Mouse (Mus musculus): Measurements from ENCODE around the gene Nav1. TPM values are rescaled to one million over a fixed set of nuclear protein-coding genes. Genes with fewer than 3 reads are reported as not detected.

Nav1 gene
- total RNA-seq, 2 experiments from 2014 or later, result 6.2 to 44.1 TPM

GRCm38 (mm10) chr1:135553615-135554014 is 53.5 kb downstream of the Nav1 start:
- ATAC-seq (ENCODE audit: poor library complexity, severe bottlenecking), result no peak

- ATAC-seq (ENCODE audit: poor library complexity, severe bottlenecking), result no peak
These were observed 53.9 kb downstream of the Nav1 start for GRCm38 (mm10) chr1:135553154-135553553.

- ATAC-seq (ENCODE audit: poor library complexity, severe bottlenecking), result no peak
These were observed 56.2 kb downstream of the Nav1 start for GRCm38 (mm10) chr1:135550886-135551285.

GRCm38 (mm10) chr1:135548750-135549149 is 58.3 kb downstream of the Nav1 start:
- ATAC-seq (ENCODE audit: poor library complexity, severe bottlenecking), result no peak

- ATAC-seq (ENCODE audit: poor library complexity, severe bottlenecking), result no peak
These were observed 61.0 kb downstream of the Nav1 start for GRCm38 (mm10) chr1:135546099-135546498.

GRCm38 (mm10) chr1:135544504-135545146 is 62.5 kb downstream of the Nav1 start:
- peak; percentile 91 for ATAC-seq (ENCODE audit: poor library complexity, severe bottlenecking)

GRCm38 (mm10) chr1:135542841-135543810 is 64.0 kb downstream of the Nav1 start:
- no peak for ATAC-seq (ENCODE audit: poor library complexity, severe bottlenecking)

GRCm38 (mm10) chr1:135542080-135542479 is 65.0 kb downstream of the Nav1 start:
- no peak for ATAC-seq (ENCODE audit: poor library complexity, severe bottlenecking)

- peak; percentile 75 for ATAC-seq (ENCODE audit: poor library complexity, severe bottlenecking)
These were observed 66.8 kb downstream of the Nav1 start for GRCm38 (mm10) chr1:135540270-135540669.

- ATAC-seq (ENCODE audit: poor library complexity, severe bottlenecking), result no peak
These were observed 68.4 kb downstream of the Nav1 start for GRCm38 (mm10) chr1:135538441-135539265.

GRCm38 (mm10) chr1:135536822-135537221 is 70.3 kb downstream of the Nav1 start:
- ATAC-seq (ENCODE audit: poor library complexity, severe bottlenecking), result no peak

- ATAC-seq (ENCODE audit: poor library complexity, severe bottlenecking), result no peak
These were observed 70.8 kb downstream of the Nav1 start for GRCm38 (mm10) chr1:135536326-135536725.

- ATAC-seq (ENCODE audit: poor library complexity, severe bottlenecking), result peak; percentile 17
These were observed 71.8 kb downstream of the Nav1 start for GRCm38 (mm10) chr1:135535256-135535655.

- peak; percentile 71 for ATAC-seq (ENCODE audit: poor library complexity, severe bottlenecking)
These were observed 72.3 kb downstream of the Nav1 start for GRCm38 (mm10) chr1:135534782-135535181.

- ATAC-seq (ENCODE audit: poor library complexity, severe bottlenecking), result no peak
These were observed 73.0 kb downstream of the Nav1 start for GRCm38 (mm10) chr1:135534070-135534469.

GRCm38 (mm10) chr1:135532383-135532782 is 74.7 kb downstream of the Nav1 start:
- ATAC-seq (ENCODE audit: poor library complexity, severe bottlenecking), result no peak

GRCm38 (mm10) chr1:135531981-135532380 is 75.1 kb downstream of the Nav1 start:
- no peak for ATAC-seq (ENCODE audit: poor library complexity, severe bottlenecking)

- no peak for ATAC-seq (ENCODE audit: poor library complexity, severe bottlenecking)
These were observed 76.0 kb downstream of the Nav1 start for GRCm38 (mm10) chr1:135531081-135531480.

- no peak for ATAC-seq (ENCODE audit: poor library complexity, severe bottlenecking)
These were observed 82.6 kb downstream of the Nav1 start for GRCm38 (mm10) chr1:135524518-135524860.

- ATAC-seq (ENCODE audit: poor library complexity, severe bottlenecking), result no peak
These were observed 83.1 kb downstream of the Nav1 start for GRCm38 (mm10) chr1:135523780-135524517.

Data from megakaryocyte, adult 5-6 weeks (primary cell).